Mouse (Mus musculus) activated CD4-positive, CD25-positive, alpha-beta regulatory T cell, adult 4 months (primary cell): ENCODE measurements around the gene Rasgef1a. TPM values are rescaled to one million over a fixed set of nuclear protein-coding genes. Genes with fewer than 3 reads are reported as not detected.
A peak's percentile ranks its signal among the peaks of the same experiment; 100 is the strongest.

ENCODE experiments used
- ATAC-seq: one replicate; pipeline ENCODE4 v1.8.0; 2017
- polyA plus RNA-seq, 2 experiments: library from polyadenylated mRNA; unstranded; fragments of 100-300 nt; shearing (Covaris generic); gene quantifications; one replicate each; pipeline ENCODE4 v1.2.1; 2017

The Rasgef1a gene
- polyA plus RNA-seq, 2 experiments from 2014 or later, result 2.3 to 4.0 TPM

DNA sequence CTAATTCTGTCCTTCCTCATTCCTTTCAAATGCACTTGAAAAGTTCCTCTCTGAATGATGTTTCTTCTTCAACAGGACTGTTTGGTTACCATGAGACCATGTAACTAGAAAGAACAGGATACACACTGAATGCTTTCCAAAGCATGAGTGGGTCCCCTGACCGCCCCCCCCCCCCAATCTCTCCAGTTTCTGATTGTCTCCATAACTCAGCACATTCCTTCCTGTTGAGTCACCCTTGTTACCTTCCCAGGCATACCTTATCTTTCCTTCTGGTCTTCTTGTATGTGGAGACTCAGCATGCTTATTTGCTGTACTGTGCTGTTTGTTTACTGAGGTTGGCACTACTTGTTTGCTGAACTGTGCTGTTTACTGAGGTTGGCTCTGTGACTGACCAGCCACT lies 20.2 kb downstream of the Rasgef1a start:
- ATAC-seq, result no peak

DNA sequence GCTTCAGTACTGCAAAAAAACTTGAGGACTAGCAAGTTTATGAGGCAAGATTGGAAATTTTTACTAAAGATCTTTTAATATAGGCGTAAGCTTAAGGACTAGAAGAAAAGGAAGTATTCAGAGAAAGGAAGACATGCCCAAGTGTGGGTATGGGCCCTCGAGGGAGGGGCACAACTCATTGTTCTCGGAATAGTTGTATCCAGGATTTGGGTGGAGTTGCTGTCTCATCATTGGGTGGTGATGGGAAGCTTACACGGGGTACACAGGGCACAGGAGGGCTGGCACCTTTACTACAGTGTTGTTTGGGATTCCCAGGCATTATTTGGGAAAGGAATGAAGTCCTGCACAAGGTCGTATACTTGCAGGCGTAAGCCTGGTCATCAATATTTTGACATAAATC lies 24.4 kb downstream of the Rasgef1a start:
- ATAC-seq, result no peak

DNA sequence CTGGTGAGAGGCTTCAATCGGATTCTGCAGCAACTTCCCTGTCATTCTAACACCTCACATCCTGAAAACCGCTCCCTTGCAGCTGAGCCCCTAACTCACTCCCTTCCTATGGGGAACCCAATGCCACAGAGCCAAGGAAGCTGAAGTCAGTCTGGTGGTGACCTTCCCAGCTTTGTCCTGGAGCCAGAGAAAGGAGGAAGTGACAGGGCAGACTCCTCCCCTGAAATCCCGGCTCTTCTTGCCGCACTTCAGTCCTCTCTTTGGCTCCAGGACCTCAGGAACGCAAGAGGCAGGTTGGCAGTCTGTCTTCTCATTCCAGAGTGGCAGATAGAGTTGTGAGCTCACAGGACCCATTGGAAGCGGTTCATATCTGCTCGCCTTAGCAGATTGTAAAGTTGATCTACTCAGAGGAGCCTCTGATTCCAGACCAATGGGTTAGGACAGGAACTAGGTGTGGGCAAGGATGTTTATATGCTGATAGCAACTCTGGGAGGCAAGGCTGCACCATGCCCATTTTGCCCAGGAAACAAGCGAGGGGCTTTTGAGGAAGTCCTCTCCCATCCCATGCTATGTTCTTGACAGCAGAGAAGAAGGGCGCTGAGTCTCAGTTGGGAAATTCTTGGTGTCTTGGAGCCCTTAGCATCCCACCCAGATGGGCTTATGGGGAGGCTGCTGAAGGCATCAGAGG lies 25.0 kb downstream of the Rasgef1a start:
- ATAC-seq, result no peak

DNA sequence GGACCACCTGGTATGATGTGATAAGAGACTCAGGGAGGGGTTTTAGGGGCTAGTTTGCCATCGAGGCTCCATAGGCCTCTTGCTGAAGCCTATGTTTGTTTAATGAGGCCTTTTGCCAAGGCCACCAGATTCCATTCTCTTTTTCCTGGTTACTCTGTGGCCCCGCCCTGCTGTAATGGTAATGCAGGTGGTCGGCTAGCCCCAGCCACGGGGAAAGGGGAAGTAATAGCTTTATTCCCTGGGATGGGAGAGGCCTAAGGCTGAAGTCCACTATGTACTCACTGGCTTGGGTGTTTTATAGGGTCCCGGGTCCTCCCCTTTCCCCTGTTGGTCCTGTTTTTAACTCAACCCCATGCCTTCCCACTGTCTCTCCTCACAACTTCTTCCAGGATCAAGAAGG lies 25.6 kb downstream of the Rasgef1a start:
- ATAC-seq, result no peak

DNA sequence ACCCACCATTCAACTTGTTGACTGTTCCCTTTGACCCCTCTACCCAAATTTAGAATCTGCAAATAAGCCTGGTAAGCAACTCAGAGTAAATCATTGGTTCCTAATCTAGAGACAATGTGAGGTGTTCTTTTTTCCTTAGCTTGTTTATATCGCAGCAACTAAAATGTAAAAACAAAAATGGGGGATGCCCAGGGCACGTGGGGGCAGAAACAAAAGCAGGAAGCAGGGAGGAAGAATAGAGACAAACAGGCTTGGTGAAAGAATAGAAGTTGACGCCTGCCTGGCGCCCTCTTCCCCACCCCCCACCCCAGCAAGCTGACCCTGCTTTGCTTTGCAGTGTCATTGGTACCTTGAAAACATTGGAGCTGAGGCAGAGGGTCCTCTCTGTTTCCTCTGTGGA lies 33.9 kb downstream of the Rasgef1a start:
- ATAC-seq, result no peak

DNA sequence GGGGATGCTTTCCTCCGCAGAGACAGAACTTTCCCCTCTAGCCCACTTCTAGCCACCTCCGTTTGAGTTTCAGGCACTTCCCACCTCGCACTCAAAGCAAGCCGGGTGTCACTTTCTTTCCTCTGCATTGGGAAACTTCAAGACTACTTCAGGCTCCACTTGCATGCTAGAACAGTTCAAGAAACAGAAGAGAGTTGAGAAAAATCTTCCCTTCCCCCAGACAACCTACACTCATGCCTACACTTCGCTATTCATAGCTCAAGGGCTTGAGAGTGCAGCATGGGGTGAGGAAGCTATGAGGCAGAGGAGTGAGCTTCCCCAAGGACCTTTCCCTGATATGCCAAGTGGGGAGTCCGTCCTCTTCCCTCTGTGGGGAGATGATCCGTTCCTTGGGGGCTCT lies 34.7 kb downstream of the Rasgef1a start:
- no peak for ATAC-seq

DNA sequence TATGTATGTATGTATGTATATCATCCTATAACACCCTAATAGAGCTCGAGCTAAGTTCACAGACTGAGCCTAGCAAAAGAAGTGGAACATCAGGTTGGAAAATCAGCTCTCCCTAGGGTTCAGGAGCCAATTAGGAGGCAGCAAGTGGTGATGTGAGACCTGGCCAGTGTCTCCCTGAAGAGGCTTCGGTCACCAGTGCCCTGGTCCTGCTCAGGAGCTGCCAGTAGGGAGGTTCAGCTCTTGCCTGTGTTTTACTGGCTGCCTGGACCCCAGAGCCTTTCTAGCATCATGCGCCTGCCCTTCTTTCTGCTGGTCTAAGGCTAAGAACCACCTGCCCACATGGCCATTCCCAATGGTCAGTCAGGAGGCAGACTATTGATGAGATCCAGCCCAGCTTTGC lies 35.3 kb downstream of the Rasgef1a start:
- ATAC-seq, result no peak

DNA sequence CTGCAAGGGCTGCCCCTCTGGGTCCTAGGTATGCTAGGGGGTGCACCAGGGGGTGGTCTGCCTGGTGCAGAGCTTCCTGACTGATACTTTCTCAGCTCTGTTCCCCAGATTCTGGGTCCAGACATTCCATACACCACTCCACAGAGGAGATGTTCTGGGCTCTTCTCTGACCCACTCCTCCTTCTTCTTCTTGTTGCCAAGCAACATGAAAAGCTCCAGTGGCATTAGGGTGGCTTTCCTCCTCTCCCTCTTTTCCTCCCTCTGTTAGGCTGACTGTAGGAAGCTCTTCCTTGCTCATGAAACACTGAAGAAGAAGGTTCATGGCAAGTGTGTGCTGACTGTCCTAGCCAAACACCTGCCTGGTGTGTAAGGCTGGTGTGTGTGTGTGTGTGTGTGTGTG lies 35.7 kb downstream of the Rasgef1a start:
- ATAC-seq, result no peak

DNA sequence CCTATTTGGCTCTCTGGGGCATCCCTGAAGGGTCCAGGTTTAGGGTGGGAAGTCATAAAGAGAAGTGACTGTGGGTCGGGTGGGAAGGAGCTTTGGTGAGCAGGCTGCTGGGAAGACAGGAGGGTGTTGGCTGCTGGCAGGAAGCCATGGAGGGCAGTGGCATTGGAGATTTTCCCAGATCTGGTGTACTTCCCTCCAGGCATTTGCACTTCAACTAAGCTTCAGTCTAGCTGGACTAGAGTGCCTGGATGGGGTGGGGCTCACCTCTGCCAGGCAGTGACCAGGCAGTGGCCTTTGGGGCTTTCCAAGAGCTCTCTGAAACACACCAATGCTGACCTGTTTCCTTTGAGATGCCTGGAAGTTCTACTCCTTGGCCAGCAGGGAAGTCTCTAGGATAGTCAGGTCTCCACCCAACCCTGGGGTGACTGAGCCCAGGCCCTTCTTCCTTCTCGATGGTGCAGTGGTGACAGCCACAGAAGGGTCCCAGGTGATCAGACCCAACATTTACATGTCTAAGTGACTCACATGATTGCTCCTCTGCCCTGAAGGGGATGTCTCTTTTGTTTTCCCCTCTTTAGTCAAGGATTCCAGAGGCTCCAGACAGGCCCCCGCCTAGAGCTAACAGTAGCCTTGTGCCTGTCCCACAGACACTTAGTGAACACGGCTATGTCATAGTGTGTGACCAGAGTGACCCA lies 36.7 kb downstream of the Rasgef1a start:
- no peak for ATAC-seq

DNA sequence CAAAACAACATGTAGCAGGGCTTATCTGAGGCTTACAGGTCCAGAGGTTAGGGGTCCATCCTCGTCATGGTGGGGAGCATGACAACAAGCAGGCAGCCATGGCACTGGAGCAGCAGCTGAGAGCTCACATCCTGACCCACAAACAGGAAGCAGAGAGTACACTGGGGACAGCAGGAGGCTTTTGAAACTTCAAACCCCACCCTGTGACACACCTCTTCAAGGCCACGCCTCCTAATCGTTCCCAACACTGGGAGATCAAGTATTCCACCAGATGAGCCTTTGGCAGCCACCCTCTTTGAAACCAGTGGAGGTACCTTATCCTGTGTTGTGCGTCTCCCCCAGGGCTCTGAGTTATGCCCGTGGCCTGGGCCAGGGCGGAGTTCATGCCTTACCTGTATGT lies 38.5 kb downstream of the Rasgef1a start:
- no peak for ATAC-seq

DNA sequence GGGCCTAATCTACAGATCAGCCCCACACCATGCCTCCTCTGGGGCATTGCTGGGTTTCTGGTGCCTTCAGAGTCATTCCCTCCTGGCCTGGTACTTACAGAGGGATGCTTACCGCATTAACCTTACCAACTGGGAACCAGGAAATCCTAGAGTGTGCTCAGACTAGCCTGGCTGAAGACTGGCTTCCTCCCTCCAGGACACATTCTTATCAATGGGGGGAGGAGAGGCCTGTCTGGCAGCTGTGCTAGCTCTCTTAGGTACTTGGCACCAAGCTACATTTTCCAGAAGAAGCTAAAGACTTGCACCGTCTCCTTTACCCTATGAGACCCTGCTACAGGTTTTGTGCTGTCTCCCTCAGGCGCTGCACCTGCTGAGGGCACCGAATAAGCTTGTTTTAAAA lies 40.2 kb downstream of the Rasgef1a start:
- ATAC-seq, result no peak

DNA sequence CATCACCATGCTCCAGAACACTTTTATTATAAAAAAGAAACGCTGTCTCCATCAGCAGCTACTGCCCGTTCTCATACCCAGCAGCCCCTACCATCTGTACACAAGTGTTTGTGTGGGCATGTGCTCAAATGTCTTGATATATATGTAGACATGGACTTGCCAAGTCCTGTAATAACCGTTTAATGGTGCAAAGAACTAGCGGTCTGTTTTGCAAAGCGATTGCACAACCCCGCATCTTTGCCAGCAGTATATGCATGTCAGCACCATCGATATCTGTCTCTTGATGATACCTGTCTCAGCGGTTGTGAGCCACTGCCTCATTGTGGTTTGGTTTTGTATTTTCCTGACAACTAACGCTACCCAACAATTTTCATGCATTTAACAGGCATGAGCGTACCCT lies 44.0 kb downstream of the Rasgef1a start:
- no peak for ATAC-seq

DNA sequence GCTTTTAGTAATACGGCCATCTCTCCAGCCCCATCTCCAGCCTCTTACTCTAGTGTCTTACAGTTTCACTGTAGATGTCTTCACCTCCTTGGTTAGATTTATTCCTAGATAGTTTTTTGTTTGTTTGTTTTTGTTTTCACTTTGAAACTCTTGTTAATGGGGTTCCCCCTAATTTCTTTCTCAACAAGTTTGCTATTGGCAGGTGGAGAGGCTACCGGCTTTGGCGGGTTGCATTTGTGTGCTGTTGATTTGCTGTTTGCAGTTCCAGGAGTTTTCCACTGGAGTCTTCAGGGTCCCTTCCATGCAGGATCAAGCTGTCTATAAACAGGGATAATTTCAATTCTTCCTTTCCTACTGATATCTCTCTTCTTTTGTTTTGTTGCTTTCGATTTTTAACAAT lies 50.0 kb downstream of the Rasgef1a start:
- no peak for ATAC-seq

DNA sequence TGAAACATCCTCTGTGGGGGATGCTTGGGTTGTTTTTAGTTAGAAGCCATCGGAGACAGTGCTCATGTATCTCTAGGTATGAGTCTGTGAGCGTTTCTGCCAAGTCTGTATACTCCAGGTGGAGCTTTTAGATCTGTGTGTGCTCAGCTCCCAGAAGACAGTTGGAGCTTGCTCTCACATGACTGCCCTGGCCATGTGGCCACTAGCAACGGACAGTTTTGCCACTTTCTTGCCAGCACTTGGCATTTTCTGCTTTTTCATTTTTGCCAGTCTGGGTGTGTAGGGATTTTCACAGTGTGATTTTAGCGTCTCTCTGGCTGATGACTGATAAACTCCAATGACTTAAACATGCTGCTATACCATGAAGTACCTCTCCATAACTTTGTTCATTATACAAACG lies 52.0 kb downstream of the Rasgef1a start:
- ATAC-seq, result no peak

DNA sequence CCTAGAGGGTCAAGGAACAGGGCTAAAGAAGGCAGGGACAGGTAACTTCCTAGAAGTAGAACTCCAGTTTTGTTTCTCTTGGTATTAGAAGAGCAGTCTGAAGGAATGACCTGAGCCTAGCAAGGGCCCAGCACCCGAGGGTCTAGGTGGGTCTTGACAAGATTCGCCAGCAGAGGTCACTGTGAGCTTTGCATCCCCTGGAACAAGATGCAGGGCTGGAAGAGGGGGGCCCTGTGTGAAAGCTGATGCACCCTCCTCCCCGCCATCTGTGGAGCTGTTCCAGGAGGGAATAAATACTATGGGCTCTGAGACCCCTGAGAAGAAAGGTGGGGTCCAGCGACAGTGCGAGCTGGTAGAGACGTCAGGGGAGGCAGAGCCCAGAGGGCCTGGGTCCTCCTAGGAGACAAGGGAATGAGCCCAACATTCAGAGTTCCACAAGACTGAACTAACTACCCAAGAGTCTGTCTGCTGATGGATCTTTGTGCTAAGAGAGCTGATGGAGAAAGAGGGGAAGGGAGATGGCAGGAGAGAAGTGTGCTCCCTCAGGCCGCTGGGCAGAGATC lies 53.8 kb downstream of the Rasgef1a start:
- no peak for ATAC-seq

DNA sequence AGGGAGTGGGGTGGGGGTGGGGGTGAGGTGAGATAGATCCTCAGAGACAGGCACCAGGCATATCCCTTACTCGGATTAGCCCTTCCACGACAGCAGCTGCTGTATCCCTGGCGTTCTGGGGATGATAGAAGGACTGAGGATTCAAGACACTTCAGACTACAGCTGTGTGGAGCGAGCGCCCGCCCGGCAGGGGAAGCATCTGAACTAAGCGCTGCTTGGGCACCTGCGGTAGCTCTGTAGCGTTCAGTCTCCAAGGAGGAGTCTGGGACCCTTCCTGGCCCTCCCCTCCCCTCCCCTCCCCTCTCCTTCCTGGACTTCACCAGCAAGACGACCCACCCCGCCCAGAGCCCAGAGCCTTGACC lies 54.6 kb downstream of the Rasgef1a start:
- ATAC-seq, result no peak

DNA sequence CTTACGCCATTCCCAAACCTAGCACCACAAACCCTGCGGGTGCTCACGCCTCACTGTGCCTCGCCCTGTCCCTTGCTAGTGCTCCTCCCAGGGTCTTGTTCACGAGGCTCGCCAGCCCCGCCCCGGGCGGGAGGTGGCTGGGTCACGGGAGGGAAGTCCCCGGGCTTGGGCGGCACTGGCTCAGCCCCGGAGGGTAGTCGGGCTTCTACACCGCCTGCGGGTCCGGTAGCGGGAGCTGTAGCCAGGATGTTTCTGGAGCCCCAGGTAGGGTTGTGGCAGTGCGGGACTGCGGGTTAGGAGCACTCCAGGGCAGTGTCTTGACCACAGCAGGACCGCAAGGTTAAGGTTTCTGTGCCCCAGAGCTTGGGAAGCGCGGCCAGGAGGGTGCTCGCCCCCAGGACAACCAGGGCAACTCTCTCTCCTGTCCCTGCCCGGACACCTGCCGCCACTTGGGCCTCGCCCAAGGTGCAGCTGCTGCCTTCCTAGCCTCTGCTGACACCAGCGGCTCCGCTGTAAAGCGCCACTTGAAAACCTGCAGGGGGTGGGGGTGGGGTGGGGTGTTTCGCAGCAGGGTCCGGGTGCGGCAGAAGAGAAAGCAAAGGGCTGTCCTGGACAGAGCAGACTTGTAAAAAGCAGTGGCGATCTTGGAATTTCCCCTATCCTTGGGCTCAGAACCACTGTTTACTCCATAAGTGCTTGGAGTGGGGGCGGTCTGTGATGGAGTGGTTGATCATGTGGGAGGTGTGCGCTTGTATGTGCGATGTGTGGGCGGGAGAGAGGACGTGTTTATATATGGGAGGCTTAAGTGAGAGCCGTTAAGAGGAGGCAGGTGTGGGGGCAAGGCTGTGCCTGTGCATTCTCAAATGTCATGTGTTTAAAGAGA lies 55.2 kb downstream of the Rasgef1a start:
- peak; percentile 67 for ATAC-seq

DNA sequence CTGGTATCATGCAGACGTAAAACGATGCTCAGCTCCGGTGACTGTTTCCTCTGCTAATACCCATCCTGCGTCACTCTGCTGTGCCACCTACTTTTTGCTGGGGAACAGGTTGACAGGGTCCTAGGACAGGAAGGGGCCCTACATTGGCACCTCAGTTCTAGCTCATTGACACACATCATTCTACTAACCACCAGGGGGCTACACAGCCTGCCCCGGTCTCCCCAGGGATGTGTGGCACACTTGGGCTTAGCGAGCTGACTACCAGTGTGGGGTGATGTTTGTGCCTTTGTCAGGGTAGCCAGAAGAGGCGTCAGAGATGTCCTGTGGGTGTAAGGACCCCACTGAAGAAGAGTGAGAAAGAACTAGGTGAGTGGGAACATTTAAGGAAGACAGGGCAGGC lies 56.5 kb downstream of the Rasgef1a start:
- ATAC-seq, result peak; percentile 30

DNA sequence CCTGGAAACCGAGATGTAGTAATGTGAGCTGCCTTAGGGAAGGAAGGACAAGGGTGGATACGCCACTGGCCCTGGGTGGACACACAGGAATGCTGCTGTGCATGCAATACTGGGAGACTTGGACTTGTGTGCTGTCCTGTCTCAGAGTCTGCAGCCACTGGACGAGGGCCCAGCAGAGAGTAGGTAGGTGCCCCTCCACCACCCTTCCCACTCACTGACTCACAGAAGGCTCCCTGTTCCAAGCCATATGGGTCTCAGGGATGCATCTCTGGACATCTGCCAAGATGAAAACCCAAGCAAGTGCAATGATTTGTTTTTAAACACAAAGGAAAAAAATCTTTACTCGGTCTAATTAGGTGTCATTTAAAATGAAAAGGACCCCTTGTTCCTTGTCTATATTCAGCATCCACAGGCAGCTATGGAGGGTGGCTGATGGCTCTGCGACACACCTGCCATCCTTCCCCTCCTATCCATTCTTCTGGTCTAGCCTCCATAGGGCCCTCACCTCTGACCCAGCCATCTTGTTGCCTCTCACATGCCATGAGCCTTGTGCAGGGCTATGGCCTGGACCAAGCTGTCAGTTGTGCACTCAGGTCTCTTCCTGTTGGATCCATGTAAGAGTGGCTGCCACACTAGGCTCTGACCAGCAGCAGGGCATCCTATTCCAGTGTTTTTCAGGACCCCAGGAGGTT lies 59.2 kb downstream of the Rasgef1a start:
- no peak for ATAC-seq

DNA sequence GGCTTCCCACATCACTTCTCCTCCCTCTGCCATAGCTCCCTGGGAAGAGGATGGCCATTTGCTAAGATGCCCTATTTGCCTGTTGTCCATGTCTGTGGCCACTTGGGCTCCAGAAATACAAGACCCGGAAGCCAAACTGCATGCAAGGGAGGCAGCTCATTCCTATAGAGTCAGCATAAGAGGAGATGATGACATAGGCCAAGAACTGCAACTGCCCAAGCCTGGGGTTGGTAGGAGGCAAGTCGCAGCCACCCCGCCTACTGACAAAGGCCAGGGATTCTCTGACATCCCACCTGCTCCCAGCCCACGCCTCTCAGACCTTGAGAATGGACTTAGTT lies 59.7 kb downstream of the Rasgef1a start:
- ATAC-seq, result no peak

DNA sequence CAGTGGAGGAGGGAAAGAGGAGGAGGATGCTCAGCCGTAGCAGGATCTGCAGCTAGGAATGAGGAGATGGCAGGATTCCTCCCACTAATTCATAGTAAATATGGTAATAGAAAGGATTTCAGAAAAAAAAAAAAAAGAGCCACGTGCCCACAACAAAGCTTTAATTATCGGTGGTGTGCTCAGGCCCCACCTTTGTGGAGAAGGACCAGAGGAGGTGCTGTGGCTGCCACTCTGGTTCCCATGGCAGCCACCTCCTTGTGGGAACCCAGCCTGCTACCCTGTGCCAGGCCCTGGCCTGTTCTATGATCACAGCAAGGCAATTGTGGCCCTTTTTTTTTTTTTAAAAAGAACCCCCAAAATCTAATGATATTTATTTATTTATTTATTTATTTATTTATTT lies 60.2 kb downstream of the Rasgef1a start:
- no peak for ATAC-seq

DNA sequence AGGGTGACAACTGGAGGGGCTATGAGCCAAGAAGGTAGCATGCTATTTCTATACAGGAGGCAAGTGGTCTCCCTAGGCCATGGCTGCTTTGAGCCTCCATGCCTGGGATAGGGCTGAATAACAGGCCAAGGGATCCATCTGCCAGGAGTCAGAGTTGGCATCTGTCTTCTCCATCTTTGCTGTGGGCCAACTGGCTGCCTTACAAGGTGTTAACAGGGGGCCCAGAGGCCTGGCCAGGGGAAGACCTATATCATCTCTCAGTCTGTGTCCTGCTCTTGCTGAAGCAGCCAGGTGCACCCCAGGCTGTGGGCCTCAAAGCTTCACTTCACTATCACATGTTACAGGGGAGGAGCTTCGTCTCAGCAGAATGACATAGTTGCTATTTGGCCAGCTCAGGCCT lies 60.9 kb downstream of the Rasgef1a start:
- no peak for ATAC-seq

DNA sequence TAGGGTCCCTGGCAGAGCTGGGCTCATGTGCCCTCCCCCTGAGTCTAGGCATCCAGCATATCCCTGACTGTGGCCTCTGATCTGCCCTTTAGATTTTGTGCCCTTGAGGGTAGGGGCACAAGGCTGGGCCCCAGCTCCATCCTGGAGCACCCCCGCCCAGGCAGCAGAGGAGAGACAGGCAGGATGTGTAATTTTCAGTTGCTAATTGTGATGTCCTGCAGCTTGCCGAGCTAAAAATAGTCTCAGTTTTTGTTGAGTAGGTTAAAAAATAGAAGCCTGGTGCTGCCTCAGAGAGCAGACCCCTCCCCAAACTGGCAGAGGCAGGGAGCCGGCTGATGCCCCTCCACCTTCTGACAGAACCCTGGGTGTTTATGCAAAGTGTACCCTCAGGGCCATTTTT lies 62.9 kb downstream of the Rasgef1a start:
- ATAC-seq, result no peak
